Mouse (Mus musculus) CH12.LX (cell line): ENCODE results near the gene Crybb1. TPM values are rescaled to one million over a fixed set of nuclear protein-coding genes. Genes with fewer than 3 reads are reported as not detected.

ENCODE experiments used
- DNase-seq: peaks from one replicate; pipeline ENCODE4 v3.0.0-alpha.2; 2013; ENCODE audit errors: extremely low read depth
- H3K27ac ChIP-seq: 2 replicates; pipeline ENCODE4 v1.5.1; 2012; ENCODE audit warnings: low read depth, mild to moderate bottlenecking, control low read depth, moderate library complexity; ENCODE audit not compliant: insufficient read depth
- H3K27me3 ChIP-seq: replicated peaks from 2 replicates; pipeline ENCODE3; 2012; ENCODE audit warnings: inconsistent platforms
- H3K36me3 ChIP-seq, 2 experiments: replicated peaks in 1 of 2; 2 replicates each; pipeline versions ENCODE3 to v1.6.1; 2012; ENCODE audit warnings: inconsistent platforms in 1 of 2, low read length in 1 of 2, mild to moderate bottlenecking in 1 of 2, mixed read lengths in 1 of 2, moderate library complexity in 1 of 2; ENCODE audit not compliant: control insufficient read depth in 1 of 2, insufficient read depth in 1 of 2
- H3K4me1 ChIP-seq, 2 experiments: 2 replicates each; pipeline ENCODE4 v1.6.1; 2012; ENCODE audit warnings: inconsistent platforms in 1 of 2, moderate library complexity in 1 of 2; ENCODE audit not compliant: insufficient read depth in 2 of 2, control insufficient read depth in 1 of 2
- H3K4me2 ChIP-seq: 2 replicates; pipeline ENCODE4 v1.6.1; 2012; ENCODE audit warnings: low read depth, mild to moderate bottlenecking, control low read depth; ENCODE audit not compliant: poor library complexity, insufficient read depth, severe bottlenecking
- H3K4me3 ChIP-seq, 3 experiments: fragments of 150-350 bp in 1 of 3; sonication (generic) in 1 of 3; replicated peaks in 1 of 3; 2 replicates each; pipeline versions ENCODE3 to v1.5.1; 2011 to 2012; ENCODE audit warnings: low read depth in 2 of 3, low read length in 2 of 3, mild to moderate bottlenecking in 2 of 3, moderate library complexity in 2 of 3, control low read depth in 1 of 3, improper control_type of control experiment in 1 of 3, inconsistent platforms in 1 of 3, mixed read lengths in 1 of 3; ENCODE audit not compliant: poor library complexity in 1 of 3
- H3K79me2 ChIP-seq: replicated peaks from 2 replicates; pipeline ENCODE4 v1.6.1; 2012; ENCODE audit warnings: mild to moderate bottlenecking, moderate library complexity; ENCODE audit not compliant: control insufficient read depth, poor library complexity, insufficient read depth, severe bottlenecking; ENCODE audit errors: extremely low read depth
- H3K9ac ChIP-seq: 2 replicates; pipeline ENCODE4 v1.6.1; 2012; ENCODE audit warnings: low read depth, mild to moderate bottlenecking, control low read depth, moderate library complexity; ENCODE audit not compliant: insufficient read depth
- H3K9me3 ChIP-seq: replicated peaks from 2 replicates; pipeline ENCODE3; 2012; ENCODE audit warnings: low read length, inconsistent platforms, mixed read lengths
- BHLHE40 ChIP-seq: IDR thresholded peaks from 2 replicates; pipeline ENCODE4 v1.6.1; 2011; ENCODE audit warnings: mild to moderate bottlenecking, low read depth, low read length, improper control_type of control experiment
- CHD2 ChIP-seq: IDR thresholded peaks from 2 replicates; pipeline ENCODE4 v1.6.1; 2011; ENCODE audit warnings: low read length, improper control_type of control experiment
- CTCF ChIP-seq, 2 experiments: IDR thresholded peaks in 1 of 2; conservative IDR thresholded peaks in 1 of 2; 2 replicates each; pipeline ENCODE4 v1.5.1; 2011 to 2012; ENCODE audit warnings: low read depth in 2 of 2, low read length in 2 of 2, improper control_type of control experiment in 1 of 2, inconsistent platforms in 1 of 2, mild to moderate bottlenecking in 1 of 2, moderate library complexity in 1 of 2
- E2F4 ChIP-seq: IDR thresholded peaks from 2 replicates; pipeline ENCODE4 v1.6.1; 2011; ENCODE audit warnings: low read depth, low read length, improper control_type of control experiment; ENCODE audit not compliant: insufficient replicate concordance
- ELF1 ChIP-seq: IDR thresholded peaks from 2 replicates; pipeline ENCODE4 v1.6.1; 2014; ENCODE audit warnings: low read depth, mild to moderate bottlenecking, inconsistent platforms, low read length, improper control_type of control experiment
- ETS1 ChIP-seq: conservative IDR thresholded peaks from 2 replicates; pipeline ENCODE4 v1.6.1; 2012; ENCODE audit warnings: low read depth, mild to moderate bottlenecking, inconsistent platforms, low read length, improper control_type of control experiment, moderate library complexity
- GABPA ChIP-seq: IDR thresholded peaks from 2 replicates; pipeline ENCODE4 v1.6.1; 2012; ENCODE audit warnings: low read depth, low read length, improper control_type of control experiment, inconsistent platforms; ENCODE audit not compliant: insufficient replicate concordance
- HCFC1 ChIP-seq: IDR thresholded peaks from 2 replicates; pipeline ENCODE4 v1.6.1; 2012; ENCODE audit warnings: low read depth, mild to moderate bottlenecking, inconsistent platforms, low read length, improper control_type of control experiment
- JUND ChIP-seq: conservative IDR thresholded peaks from 2 replicates; pipeline ENCODE4 v1.6.1; 2011; ENCODE audit warnings: low read depth, low read length, improper control_type of control experiment
- MAFK ChIP-seq: IDR thresholded peaks from 2 replicates; pipeline ENCODE4 v1.6.1; 2011; ENCODE audit warnings: low read length, improper control_type of control experiment; ENCODE audit not compliant: insufficient replicate concordance
- MAX ChIP-seq: IDR thresholded peaks from 2 replicates; pipeline ENCODE4 v1.6.1; 2011; ENCODE audit warnings: low read length, improper control_type of control experiment
- MAZ ChIP-seq: IDR thresholded peaks from 2 replicates; pipeline ENCODE4 v1.6.1; 2012; ENCODE audit warnings: low read depth, mild to moderate bottlenecking, inconsistent platforms, low read length, improper control_type of control experiment, moderate library complexity
- MYC ChIP-seq: IDR thresholded peaks from 2 replicates; pipeline ENCODE4 v1.6.1; 2011; ENCODE audit warnings: low read depth, mild to moderate bottlenecking, improper control_type of control experiment, low read length
- NRF1 ChIP-seq: IDR thresholded peaks from 2 replicates; pipeline ENCODE4 v1.6.1; 2014; ENCODE audit warnings: low read depth, mild to moderate bottlenecking, inconsistent platforms, low read length, improper control_type of control experiment, moderate library complexity
- PAX5 ChIP-seq: IDR thresholded peaks from 2 replicates; pipeline ENCODE4 v1.6.1; 2012; ENCODE audit warnings: low read length, inconsistent platforms, mixed read lengths
- RAD21 ChIP-seq: IDR thresholded peaks from 2 replicates; pipeline ENCODE4 v1.6.1; 2011; ENCODE audit warnings: low read depth, mild to moderate bottlenecking, low read length, improper control_type of control experiment, moderate library complexity
- RCOR1 ChIP-seq: conservative IDR thresholded peaks from 2 replicates; pipeline ENCODE4 v1.6.1; 2012; ENCODE audit warnings: low read depth, mild to moderate bottlenecking, inconsistent platforms, low read length, improper control_type of control experiment
- SIN3A ChIP-seq: IDR thresholded peaks from 2 replicates; pipeline ENCODE4 v1.6.1; 2012; ENCODE audit warnings: low read length, improper control_type of control experiment, inconsistent platforms
- UBTF ChIP-seq: IDR thresholded peaks from 2 replicates; pipeline ENCODE4 v1.6.1; 2012; ENCODE audit warnings: low read depth, mild to moderate bottlenecking, inconsistent platforms, low read length, improper control_type of control experiment, moderate library complexity
- USF2 ChIP-seq: conservative IDR thresholded peaks from 2 replicates; pipeline ENCODE4 v1.6.1; 2011; ENCODE audit warnings: low read depth, low read length, improper control_type of control experiment
- ZC3H11A ChIP-seq: IDR thresholded peaks from 2 replicates; pipeline ENCODE4 v1.6.1; 2012; ENCODE audit warnings: low read depth, mild to moderate bottlenecking, inconsistent platforms, low read length, improper control_type of control experiment
- ZKSCAN1 ChIP-seq: IDR thresholded peaks from 2 replicates; pipeline ENCODE4 v1.6.1; 2012; ENCODE audit warnings: low read depth, inconsistent platforms, low read length, improper control_type of control experiment, borderline replicate concordance
- ZMIZ1 ChIP-seq: IDR thresholded peaks from 2 replicates; pipeline ENCODE4 v1.6.1; 2012; ENCODE audit warnings: low read depth, mild to moderate bottlenecking, inconsistent platforms, low read length, improper control_type of control experiment
- dilution Hi-C: fragments of 300-500 bp; cut with MboI; formaldehyde crosslinking; loops from 2 replicates; pipeline ENCODE4 v1.14.3; 2020; ENCODE audit warnings: low sequenced_read_pairs; ENCODE audit not compliant: extremely low pct_unique_long_range_greater_than_20kb, extremely low pct_ligation_motif_present
- in situ Hi-C: fragments of 300-500 bp; cut with MboI; formaldehyde crosslinking; loops from 3 replicates; pipeline ENCODE4 v1.14.3; 2019; ENCODE audit warnings: low sequenced_read_pairs, low pct_ligation_motif_present, low pct_unique_long_range_greater_than_20kb, mixed read lengths
- polyA plus RNA-seq: library from polyadenylated mRNA; unstranded; fragments of >175 nt; gene quantifications from 2 replicates; pipeline ENCODE4 v1.2.1, GENCODE M21; 2012; ENCODE audit warnings: low read depth; ENCODE audit not compliant: insufficient read length
- total RNA-seq, 2 experiments: library from RNA; depleted of rRNA; stranded (reverse); fragments of 300-350 nt in 1 of 2; fragments of >200 nt in 1 of 2; gene quantifications; 2 replicates each; pipeline ENCODE4 v1.2.3; 2012 to 2014

The Crybb1 gene
- total and polyA plus RNA-seq, 3 experiments, result not detected

DNA sequence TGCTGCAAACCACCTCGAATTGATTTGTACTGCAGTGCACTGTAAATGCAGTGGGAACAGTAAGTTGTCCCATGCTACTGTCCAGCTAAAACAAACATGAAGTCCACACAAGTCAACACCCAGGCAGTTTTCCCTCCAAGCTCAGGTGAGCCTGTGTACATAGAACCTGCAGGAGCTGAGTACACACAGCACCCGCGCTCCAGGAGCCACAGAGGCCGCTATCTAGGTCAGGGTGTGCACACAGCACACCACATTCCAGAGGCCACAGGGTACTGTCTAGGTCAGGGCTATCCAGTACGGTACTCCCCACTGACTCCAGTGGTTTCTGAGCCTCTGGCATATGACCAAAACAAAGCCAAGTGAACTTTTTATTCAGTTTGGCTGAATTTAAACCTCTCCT lies 46.7 kb downstream of the Crybb1 start:
- no peak overlapping the region for H3K4me2 ChIP-seq
- peaks cover under 1 to 49% of the 10 kb centered on the region in 2 experiments for H3K36me3 ChIP-seq
- DNase-seq, result no peak
- in situ Hi-C loops, result no loop called here
- H3K27me3 ChIP-seq, result no peaks in the 10 kb centered on the region
- TF ChIP-seq UBTF, result no peak
- TF ChIP-seq ZMIZ1, result no peak
- no peak for TF ChIP-seq RAD21
- TF ChIP-seq E2F4, result no peak
- no peak for TF ChIP-seq ZKSCAN1
- TF ChIP-seq CTCF (conservative IDR thresholded peaks at IDR 0.05 in 1 of 2, IDR thresholded peaks at IDR 0.05 in 1 of 2; ENCODE audit: low read depth in 2 of 2, low read length in 2 of 2), result no peak
- TF ChIP-seq JUND, result no peak
- no peak for TF ChIP-seq USF2
- no peak for TF ChIP-seq GABPA
- TF ChIP-seq PAX5, result no peak
- no peak for TF ChIP-seq BHLHE40
- TF ChIP-seq ETS1, result no peak
- no peak for TF ChIP-seq MAFK
- no peak for TF ChIP-seq MAZ
- no peak for TF ChIP-seq RCOR1
- TF ChIP-seq ELF1, result no peak
- TF ChIP-seq MYC, result no peak
- TF ChIP-seq HCFC1, result no peak
- no peak for TF ChIP-seq MAX
- no peak for TF ChIP-seq SIN3A
- H3K4me1 ChIP-seq, result peaks cover 0 to 19% of the 10 kb centered on the region in 2 experiments; a peak in 3 of 4 replicates
- H3K4me3 ChIP-seq, result no peak overlapping the region
- no peak overlapping the region for H3K9ac ChIP-seq
- H3K9me3 ChIP-seq, result no peaks in the 10 kb centered on the region
- dilution Hi-C loops, result no loop called here
- H3K27ac ChIP-seq, result no peak overlapping the region
- H3K79me2 ChIP-seq, result no peaks in the 10 kb centered on the region

DNA sequence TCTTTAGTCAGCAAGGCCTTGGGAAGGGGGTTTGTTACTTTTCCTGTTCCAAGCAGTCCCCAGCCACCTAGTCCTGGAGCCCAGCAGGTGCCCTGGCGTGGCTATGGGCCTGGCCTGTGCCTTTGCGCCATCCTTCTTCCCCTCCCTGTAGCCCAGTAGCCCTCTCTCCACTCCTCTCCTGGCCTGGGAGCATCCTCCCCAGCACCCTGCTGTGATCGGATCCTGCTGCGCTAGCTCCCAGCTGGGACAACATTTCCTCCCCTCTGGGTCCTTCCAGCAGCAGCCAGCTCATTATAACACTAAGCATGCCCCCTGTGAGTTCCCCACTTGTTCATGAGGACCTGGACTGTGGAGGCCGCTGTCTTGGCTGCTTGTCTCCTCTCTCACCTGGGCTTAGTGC lies 50.2 kb downstream of the Crybb1 start:
- Histone ChIP-seq H3K9me3 (no peaks in the 10 kb centered on the region), H3K4me3 (no peak overlapping the region), H3K36me3 (peaks cover 29 to 73% of the 10 kb centered on the region in 2 experiments), H3K79me2 (no peaks in the 10 kb centered on the region), H3K9ac (no peak overlapping the region), H3K4me2 (no peak overlapping the region), H3K27me3 (no peaks in the 10 kb centered on the region), H3K27ac (no peak overlapping the region), H3K4me1 (peaks cover 0 to 22% of the 10 kb centered on the region in 2 experiments; a peak in 2 of 4 replicates)
- in situ Hi-C loops (no loop called here), dilution Hi-C loops (no loop called here)
- no peak for TF ChIP-seq MAZ
- no peak for TF ChIP-seq CHD2
- TF ChIP-seq GABPA, result no peak
- no peak for TF ChIP-seq MAX
- TF ChIP-seq NRF1, result no peak
- no peak for TF ChIP-seq ZC3H11A
- no peak for DNase-seq
